Mouse (Mus musculus): Measurements from ENCODE around the gene 4921504E06Rik.

The 4921504E06Rik gene

DNA sequence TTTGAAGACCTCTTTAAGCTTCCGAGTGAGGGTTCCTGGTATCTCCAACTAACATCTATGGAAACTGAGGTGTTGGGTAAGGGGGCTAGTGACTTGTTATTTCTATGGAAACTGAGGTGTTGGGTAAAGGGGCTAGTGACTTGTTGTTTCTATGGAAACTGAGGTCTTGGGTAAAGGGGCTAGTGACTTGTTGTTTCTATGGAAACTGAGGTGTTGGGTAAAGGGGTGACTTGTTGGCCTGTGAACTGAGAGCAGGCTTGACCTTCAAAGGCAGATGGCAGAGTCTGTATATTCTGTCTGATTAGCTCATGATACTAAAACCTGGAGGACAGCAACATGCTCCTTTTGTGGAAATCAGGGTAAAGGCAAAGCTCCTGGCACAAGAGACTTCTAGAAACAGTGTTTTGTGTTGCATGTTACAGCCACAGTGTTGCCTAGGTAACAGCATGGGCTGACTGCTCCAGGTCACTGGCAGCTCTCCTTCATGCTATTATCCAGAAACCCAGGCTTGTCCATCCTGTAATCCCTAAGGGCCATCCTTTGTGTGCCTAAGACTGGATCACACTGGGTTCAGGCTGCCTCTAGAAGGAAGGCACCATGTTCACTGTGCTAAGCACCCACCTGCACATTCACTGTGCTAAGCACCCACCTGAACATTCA lies 133.9 kb downstream of the 4921504E06Rik start:
- CTCF ChIA-PET: no interaction called here

DNA sequence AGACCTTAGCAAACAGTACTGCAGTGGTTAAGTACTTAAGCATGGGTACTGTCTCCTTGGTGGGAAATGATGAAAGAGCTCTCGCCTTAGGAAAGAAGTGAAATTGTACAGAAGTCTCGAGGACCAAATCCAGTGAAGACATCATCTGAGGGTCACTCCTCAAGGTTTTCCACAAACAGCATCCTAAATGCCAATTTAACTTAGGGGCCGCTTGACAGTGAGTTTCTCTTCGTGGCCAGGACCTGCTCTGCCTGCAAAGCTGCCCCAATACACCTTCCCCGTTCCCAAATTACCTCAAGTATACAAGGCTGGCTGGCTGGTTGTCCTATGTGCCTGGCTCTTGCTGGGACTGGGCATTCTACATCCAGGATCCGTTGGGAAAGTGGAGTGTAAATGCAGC lies 137.6 kb downstream of the 4921504E06Rik start:
- CTCF ChIA-PET: no interaction called here

DNA sequence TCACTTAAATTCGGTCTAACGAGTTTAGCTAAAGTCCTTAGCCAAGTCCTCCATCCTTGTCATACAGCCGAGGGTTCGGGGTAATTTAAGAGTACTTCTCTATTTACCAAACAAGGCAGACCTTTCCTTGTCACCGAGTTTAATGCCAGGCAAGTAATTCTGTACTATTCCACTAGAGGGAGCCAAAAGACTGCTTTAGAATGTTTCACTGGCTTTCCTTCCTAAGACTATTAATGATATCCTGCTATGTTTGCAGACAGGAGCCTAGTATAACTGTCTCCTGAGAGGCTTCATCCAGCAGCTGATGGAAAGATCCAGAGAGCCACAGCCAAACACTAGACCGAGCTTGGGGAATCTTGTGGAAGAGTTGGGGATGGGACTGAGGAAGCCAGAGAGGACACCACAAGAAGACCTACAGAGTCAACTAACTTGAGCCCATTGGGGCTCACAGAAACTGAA lies 138.6 kb downstream of the 4921504E06Rik start:
- CTCF ChIA-PET: interaction anchor here (0.6 to 0.9 kb wide), 2 partner anchors 504 to 542 kb away, joined by 3 to 5 read pairs; no protein-coding TSS in a partner anchor

DNA sequence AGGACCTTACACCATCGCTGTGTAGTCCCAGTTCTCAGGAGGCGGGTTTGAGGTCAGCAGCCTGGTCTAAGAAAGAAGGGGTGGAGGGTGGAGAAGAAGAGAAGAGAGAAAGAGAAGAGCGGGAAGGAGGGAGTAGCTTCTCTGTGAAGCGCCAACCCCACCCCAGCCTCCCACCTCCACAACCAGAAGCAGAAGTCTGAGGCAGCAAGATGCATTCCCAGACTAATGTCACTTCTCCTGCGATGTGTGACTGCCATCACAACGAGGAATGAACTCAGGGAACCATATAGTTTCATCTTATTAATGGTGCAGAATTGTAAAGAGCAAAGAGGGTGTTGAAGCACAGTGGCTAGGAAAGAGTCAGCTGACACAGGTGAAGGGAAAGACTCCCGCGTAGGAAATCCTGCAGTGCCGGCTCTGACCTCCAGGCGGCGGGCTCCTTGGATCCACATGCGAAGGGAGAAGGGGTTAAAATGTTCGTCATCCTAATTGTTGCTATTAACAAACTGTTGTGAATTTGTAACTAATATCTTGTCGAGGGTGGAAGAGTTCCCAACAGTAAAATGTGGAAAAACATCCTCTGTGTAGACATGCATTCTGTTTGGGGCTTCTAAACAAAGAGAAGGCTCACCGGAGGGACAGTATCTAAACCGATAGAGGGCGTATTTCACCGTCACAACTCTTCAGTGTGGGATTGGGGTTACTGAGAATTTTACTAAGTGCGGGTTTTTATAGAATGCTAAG lies 139.3 kb downstream of the 4921504E06Rik start:
- CTCF ChIA-PET: interaction anchor here (0.6 to 0.9 kb wide), 2 partner anchors 82 to 505 kb away, joined by 3 to 4 read pairs; no protein-coding TSS in a partner anchor
